Mouse (Mus musculus): ENCODE measurements around the gene Myo10. TPM values are rescaled to one million over a fixed set of nuclear protein-coding genes. Genes with fewer than 3 reads are reported as not detected.
A peak's percentile ranks its signal among the peaks of the same experiment; 100 is the strongest.

The Myo10 gene
- polyA plus RNA-seq, 1 experiment from 2014 or later: 27.3 TPM

GRCm38 (mm10) chr15:25773711-25774513, 151.6 kb downstream of the Myo10 start:
- Histone ChIP-seq H3K79me2 (ENCODE audit: inconsistent target) (no peaks in the 10 kb centered on the region), H3K4me3 (ENCODE audit: inconsistent target) (peak overlapping the region; percentile 77), H3K27ac (peak overlapping the region; percentile 17; the same call in 1 of the 2 replicates), H3K36me3 (ENCODE audit: inconsistent target) (no peaks in the 10 kb centered on the region)
- 2% methylated on average over 18 of the region's 21 CpGs for WGBS (ENCODE audit: missing documents)

GRCm38 (mm10) chr15:25778937-25779336, 156.6 kb downstream of the Myo10 start:
- peaks cover 9% of the 10 kb centered on the region for H3K36me3 ChIP-seq (ENCODE audit: inconsistent target)
- WGBS (ENCODE audit: missing documents): 95% methylated on average over 8 of the region's 8 CpGs
- no peaks in the 10 kb centered on the region for H3K79me2 ChIP-seq (ENCODE audit: inconsistent target)
- no peak overlapping the region for H3K27ac ChIP-seq
- H3K4me3 ChIP-seq (ENCODE audit: inconsistent target): no peak overlapping the region

- 92% methylated on average over 23 of the region's 23 CpGs for WGBS (ENCODE audit: missing documents)
- Histone ChIP-seq H3K27ac (no peak overlapping the region), H3K36me3 (ENCODE audit: inconsistent target) (peaks cover 9% of the 10 kb centered on the region), H3K79me2 (ENCODE audit: inconsistent target) (no peaks in the 10 kb centered on the region), H3K4me3 (ENCODE audit: inconsistent target) (no peak overlapping the region)
Measured at GRCm38 (mm10) chr15:25779522-25780191, 157.3 kb downstream of the Myo10 start.

DNA sequence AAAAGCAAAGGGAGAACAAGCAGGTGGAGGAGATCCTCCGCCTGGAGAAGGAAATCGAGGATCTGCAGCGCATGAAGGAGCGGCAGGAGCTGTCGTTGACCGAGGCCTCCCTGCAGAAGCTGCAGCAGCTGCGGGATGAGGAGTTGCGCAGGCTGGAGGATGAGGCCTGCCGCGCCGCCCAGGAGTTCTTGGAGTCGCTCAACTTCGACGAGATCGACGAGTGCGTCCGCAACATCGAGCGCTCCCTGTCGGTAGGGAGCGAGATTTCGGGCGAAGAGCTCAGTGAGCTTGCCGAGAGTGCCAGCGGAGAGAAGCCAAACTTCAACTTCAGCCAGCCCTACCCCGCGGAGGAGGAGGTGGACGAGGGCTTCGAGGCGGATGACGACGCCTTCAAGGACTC, 158.7 kb downstream of the Myo10 start:
- Histone ChIP-seq H3K36me3 (ENCODE audit: inconsistent target) (peaks cover 11% of the 10 kb centered on the region), H3K4me3 (ENCODE audit: inconsistent target) (no peak overlapping the region), H3K79me2 (ENCODE audit: inconsistent target) (no peaks in the 10 kb centered on the region), H3K27ac (no peak overlapping the region)
- WGBS (ENCODE audit: missing documents): 92% methylated on average over 30 of the region's 33 CpGs

GRCm38 (mm10) chr15:25785456-25786390, 163.4 kb downstream of the Myo10 start:
- Histone ChIP-seq H3K27ac (no peak overlapping the region), H3K36me3 (ENCODE audit: inconsistent target) (peaks cover 16% of the 10 kb centered on the region), H3K4me3 (ENCODE audit: inconsistent target) (no peak overlapping the region), H3K79me2 (ENCODE audit: inconsistent target) (no peaks in the 10 kb centered on the region)
- WGBS (ENCODE audit: missing documents): 94% methylated on average over 35 of the region's 35 CpGs

GRCm38 (mm10) chr15:25787406-25787805, 165.1 kb downstream of the Myo10 start:
- peaks cover 14% of the 10 kb centered on the region; the same call in 1 of the 2 replicates for H3K36me3 ChIP-seq (ENCODE audit: inconsistent target)
- H3K79me2 ChIP-seq (ENCODE audit: inconsistent target): no peaks in the 10 kb centered on the region
- WGBS (ENCODE audit: missing documents): 95% methylated on average over 9 of the region's 9 CpGs
- no peak overlapping the region for H3K4me3 ChIP-seq (ENCODE audit: inconsistent target)
- H3K27ac ChIP-seq: no peak overlapping the region

- 89% methylated on average over 8 of the region's 8 CpGs for WGBS (ENCODE audit: missing documents)
Measured at GRCm38 (mm10) chr15:25787965-25788364, 165.6 kb downstream of the Myo10 start.

DNA sequence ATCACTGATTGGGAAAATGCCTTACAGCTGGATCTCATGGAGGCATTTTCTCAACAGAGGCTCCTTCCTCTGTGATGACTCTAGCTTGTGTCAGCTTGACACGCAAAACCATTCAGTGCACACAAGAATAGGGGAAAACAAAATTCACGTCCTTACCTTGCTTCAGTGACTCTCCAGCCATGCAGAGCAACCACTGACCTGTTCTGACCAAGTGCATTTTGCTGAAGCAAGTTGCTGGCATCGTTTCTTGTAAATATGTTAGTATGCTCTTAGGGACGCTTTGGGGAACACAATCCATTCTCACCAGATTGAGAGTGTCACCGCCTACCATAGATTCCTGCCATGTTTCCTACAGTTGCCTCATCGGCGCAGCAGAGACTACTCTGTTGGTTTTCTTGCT, 166.2 kb downstream of the Myo10 start:
- Histone ChIP-seq H3K4me3 (ENCODE audit: inconsistent target) (no peak overlapping the region), H3K79me2 (ENCODE audit: inconsistent target) (no peaks in the 10 kb centered on the region), H3K36me3 (ENCODE audit: inconsistent target) (peaks cover 20% of the 10 kb centered on the region), H3K27ac (no peak overlapping the region)
- 92% methylated on average over 7 of the region's 7 CpGs for WGBS (ENCODE audit: missing documents)

More at GRCm38 (mm10) chr15:25787965-25788364, 165.6 kb downstream of the Myo10 start:
- Histone ChIP-seq H3K79me2 (ENCODE audit: inconsistent target) (no peaks in the 10 kb centered on the region), H3K4me3 (ENCODE audit: inconsistent target) (no peak overlapping the region), H3K36me3 (ENCODE audit: inconsistent target) (peaks cover 14% of the 10 kb centered on the region; the same call in 1 of the 2 replicates), H3K27ac (no peak overlapping the region)

DNA sequence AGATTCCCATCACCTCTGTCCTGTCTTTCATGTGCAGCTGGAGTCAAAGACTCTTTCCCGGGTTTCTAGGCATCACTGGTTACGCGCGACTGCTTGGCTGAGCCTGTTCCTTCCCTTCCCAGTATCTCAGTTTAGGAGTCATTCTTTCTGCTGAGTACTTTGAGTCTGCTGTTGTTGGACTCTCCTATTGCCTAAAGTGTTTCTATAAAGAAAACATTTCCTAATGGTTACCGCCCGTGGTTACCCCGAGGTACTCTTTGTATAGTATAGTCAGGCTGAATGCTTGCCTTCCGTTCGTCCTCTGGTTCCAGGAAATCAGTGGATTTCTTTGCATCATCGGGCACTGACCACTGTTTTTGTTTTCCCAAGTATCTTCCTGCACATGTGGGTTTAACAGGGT, 166.9 kb downstream of the Myo10 start:
- Histone ChIP-seq H3K4me3 (ENCODE audit: inconsistent target) (no peak overlapping the region), H3K27ac (no peak overlapping the region), H3K79me2 (ENCODE audit: inconsistent target) (no peaks in the 10 kb centered on the region), H3K36me3 (ENCODE audit: inconsistent target) (peaks cover 25% of the 10 kb centered on the region)
- WGBS (ENCODE audit: missing documents): 89% methylated on average over 10 of the region's 10 CpGs

DNA sequence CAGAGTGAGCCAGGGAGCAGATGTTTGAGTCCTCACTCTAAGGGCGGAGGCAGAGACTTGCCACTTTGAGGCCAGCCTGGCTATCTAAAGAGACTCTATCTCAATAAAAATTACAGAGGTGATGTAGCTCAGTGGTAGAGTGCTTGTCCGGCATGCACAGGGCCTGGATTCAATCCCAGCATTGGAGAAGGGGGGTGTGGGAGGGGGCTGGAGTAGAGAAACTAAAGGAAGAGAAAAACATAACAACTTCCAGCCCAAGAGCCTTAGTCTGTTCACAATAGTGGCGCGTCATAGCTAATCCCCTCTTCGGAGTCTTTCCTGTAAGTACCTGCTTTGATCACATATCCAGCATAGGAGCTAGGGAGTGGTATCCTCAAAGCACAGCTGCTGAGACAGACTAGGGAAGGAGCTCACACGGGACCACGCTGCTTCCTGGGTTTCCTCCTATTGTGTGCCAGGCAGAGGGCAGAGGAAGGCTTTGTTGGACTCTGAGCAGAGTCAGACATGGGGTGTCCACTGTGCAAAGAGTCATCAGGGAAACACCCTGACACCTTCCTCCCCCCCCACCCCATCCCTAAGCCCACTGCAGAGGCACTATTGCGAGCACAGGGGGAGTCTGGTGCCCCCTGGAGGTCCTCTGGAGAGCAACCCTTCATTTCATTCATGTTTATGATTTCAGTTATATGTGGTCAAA, 169.5 kb downstream of the Myo10 start:
- Histone ChIP-seq H3K27ac (no peak overlapping the region), H3K79me2 (ENCODE audit: inconsistent target) (no peaks in the 10 kb centered on the region), H3K4me3 (ENCODE audit: inconsistent target) (no peak overlapping the region), H3K36me3 (ENCODE audit: inconsistent target) (peaks cover 15% of the 10 kb centered on the region)
- WGBS (ENCODE audit: missing documents): 87% methylated on average over 8 of the region's 8 CpGs

DNA sequence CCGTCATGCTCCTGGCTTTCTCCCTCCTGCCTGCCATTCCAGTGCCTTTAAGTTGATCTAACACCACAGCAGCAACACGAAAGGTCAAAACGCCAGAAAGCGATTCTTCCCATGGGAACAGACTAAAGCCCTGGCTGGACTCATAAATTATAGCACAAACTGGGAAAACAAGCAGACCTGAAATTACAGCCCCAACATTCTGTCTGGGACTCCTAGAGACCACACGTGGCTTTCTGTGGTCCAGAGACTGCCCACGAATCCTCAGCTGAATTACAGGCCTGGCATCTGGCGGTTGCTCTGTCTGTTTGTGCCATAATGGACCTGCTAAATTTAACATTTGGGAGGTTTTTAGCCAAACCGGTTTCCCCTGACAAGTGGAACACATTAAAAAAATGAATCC, 171.8 kb downstream of the Myo10 start:
- Histone ChIP-seq H3K4me3 (ENCODE audit: inconsistent target) (no peak overlapping the region), H3K27ac (no peak overlapping the region), H3K36me3 (ENCODE audit: inconsistent target) (peaks cover 11% of the 10 kb centered on the region), H3K79me2 (ENCODE audit: inconsistent target) (no peaks in the 10 kb centered on the region)
- WGBS (ENCODE audit: missing documents): 87% methylated on average over 8 of the region's 8 CpGs

GRCm38 (mm10) chr15:25795496-25795895, 173.2 kb downstream of the Myo10 start:
- Histone ChIP-seq H3K36me3 (ENCODE audit: inconsistent target) (peaks cover 11% of the 10 kb centered on the region), H3K4me3 (ENCODE audit: inconsistent target) (no peak overlapping the region), H3K79me2 (ENCODE audit: inconsistent target) (no peaks in the 10 kb centered on the region), H3K27ac (no peak overlapping the region)
- 97% methylated on average over 9 of the region's 9 CpGs for WGBS (ENCODE audit: missing documents)

DNA sequence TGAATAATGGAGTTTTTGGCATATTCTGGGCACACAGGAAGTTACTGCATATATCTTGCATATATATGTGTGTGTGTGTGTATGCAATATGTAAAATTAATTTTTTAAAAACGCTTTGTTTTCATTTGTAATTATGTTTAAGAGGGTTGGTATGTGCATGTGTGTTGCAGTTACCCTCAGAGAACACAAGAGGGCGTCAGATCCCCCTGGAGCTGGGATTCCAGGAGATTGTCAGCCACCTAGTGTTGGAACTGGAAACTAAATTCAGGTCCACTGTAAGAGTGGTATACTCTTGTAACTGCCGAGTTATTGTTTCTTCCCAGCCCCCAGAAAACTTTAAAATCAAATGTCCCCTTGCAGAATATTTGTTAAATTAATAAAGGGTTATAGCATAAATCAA, 174.0 kb downstream of the Myo10 start:
- H3K79me2 ChIP-seq (ENCODE audit: inconsistent target): no peaks in the 10 kb centered on the region
- H3K4me3 ChIP-seq (ENCODE audit: inconsistent target): no peak overlapping the region
- WGBS (ENCODE audit: missing documents): 54% methylated on average over 3 of the region's 3 CpGs
- no peak overlapping the region for H3K27ac ChIP-seq
- peaks cover 11% of the 10 kb centered on the region for H3K36me3 ChIP-seq (ENCODE audit: inconsistent target)

GRCm38 (mm10) chr15:25797179-25797578, 174.9 kb downstream of the Myo10 start:
- WGBS (ENCODE audit: missing documents): 90% methylated on average over 8 of the region's 8 CpGs
- Histone ChIP-seq H3K36me3 (ENCODE audit: inconsistent target) (peaks cover 11% of the 10 kb centered on the region), H3K27ac (no peak overlapping the region), H3K79me2 (ENCODE audit: inconsistent target) (no peaks in the 10 kb centered on the region), H3K4me3 (ENCODE audit: inconsistent target) (no peak overlapping the region)

Data from macrophage (primary cell).